Mouse (Mus musculus): Measurements from ENCODE around the gene Akap6.

The Akap6 gene

GRCm38 (mm10) chr12:53144760-53145159, 445.6 kb downstream of the Akap6 start:
- CTCF ChIA-PET = no interaction called here

GRCm38 (mm10) chr12:53145516-53145915, 446.3 kb downstream of the Akap6 start:
- CTCF ChIA-PET = no interaction called here
- POLR2A ChIA-PET = interaction anchor here in 1 of 4 experiments (1.0 kb wide), 1 partner anchor 17 kb away, joined by 3 read pairs; no protein-coding TSS in a partner anchor

More at GRCm38 (mm10) chr12:53144760-53145159, 445.6 kb downstream of the Akap6 start:
- POLR2A ChIA-PET = no interaction called here

- POLR2A ChIA-PET = interaction anchor here in 1 of 4 experiments (1.0 kb wide), 1 partner anchor 16 kb away, joined by 3 read pairs; no protein-coding TSS in a partner anchor
- CTCF ChIA-PET = no interaction called here
Measured at GRCm38 (mm10) chr12:53146460-53147050, 447.4 kb downstream of the Akap6 start.

GRCm38 (mm10) chr12:53147696-53148095, 448.5 kb downstream of the Akap6 start:
- POLR2A ChIA-PET = no interaction called here
- CTCF ChIA-PET = no interaction called here

GRCm38 (mm10) chr12:53168189-53169003, 469.2 kb downstream of the Akap6 start:
- ChIA-PET CTCF (no interaction called here), POLR2A (interaction anchor here in 1 of 4 experiments (0.7 kb wide), 1 partner anchor 671 kb away, joined by 3 read pairs; no protein-coding TSS in a partner anchor)

GRCm38 (mm10) chr12:53191435-53191834, 492.3 kb downstream of the Akap6 start:
- POLR2A ChIA-PET = interaction anchor here in 1 of 4 experiments (0.6 to 1.0 kb wide), 2 partner anchors 116 to 395 kb away, joined by 3 read pairs; no protein-coding TSS in a partner anchor

GRCm38 (mm10) chr12:53193664-53194063, 494.5 kb downstream of the Akap6 start:
- CTCF ChIA-PET = no interaction called here
- POLR2A ChIA-PET = no interaction called here

More at GRCm38 (mm10) chr12:53191435-53191834, 492.3 kb downstream of the Akap6 start:
- CTCF ChIA-PET = interaction anchor here in 1 of 4 experiments (0.6 kb wide), 1 partner anchor 444 kb away, joined by 3 read pairs; no protein-coding TSS in a partner anchor
